In genomic region chr10:14311962-14312361, GRCm38 (mm10) we compare ENCODE assay signal across 23 mouse cellular contexts.
DNase-seq lines count a peak whose midpoint lies in the region; ATAC-seq and TF ChIP-seq lines count a peak whose summit lies in the region.
"Had no signal": no experiment of that assay in that cellular context is flagged by ENCODE, and none has a peak within 500 bp of the region (broad histone marks: within the 10 kb centered on the region; RNA-seq: fewer than 3 reads in every experiment).

No protein-coding gene starts in this region.

- no peak overlapping the region for H3ac ChIP-seq in C2C12 (ENCODE audit: control insufficient read depth, insufficient read length, low read depth)
- H3ac ChIP-seq in myocyte (ENCODE audit: control insufficient read depth, insufficient read length) = no peak overlapping the region

- H3K9me3 ChIP-seq in forebrain, embryonic 14.5 days (replicated peaks; ENCODE audit: control insufficient read depth, low read length) = no peaks in the 10 kb centered on the region
- H3K9me3 ChIP-seq in heart, embryonic 10.5 days = no peaks in the 10 kb centered on the region
- H3K9me3 ChIP-seq: G1E had no signal

- no peak for TF ChIP-seq CTCF in C2C12 (IDR thresholded peaks at IDR 0.05; ENCODE audit: control insufficient read depth, insufficient read depth, insufficient read length)

- no peaks in the 10 kb centered on the region for H3K27me3 ChIP-seq in C2C12 (ENCODE audit: control insufficient read depth, insufficient read depth, insufficient read length)
- no peaks in the 10 kb centered on the region for H3K27me3 ChIP-seq in myocyte (ENCODE audit: control insufficient read depth, insufficient read depth, insufficient read length)
- H3K27me3 ChIP-seq in forebrain, embryonic 14.5 days (replicated peaks; ENCODE audit: control insufficient read depth, insufficient read depth, low read length) = no peaks in the 10 kb centered on the region
- no peaks in the 10 kb centered on the region for H3K27me3 ChIP-seq in heart, embryonic 10.5 days (ENCODE audit: insufficient read depth, poor library complexity, severe bottlenecking)
- H3K27me3 ChIP-seq: CH12.LX had no signal

- H3K36me3 ChIP-seq in C2C12 (ENCODE audit: control insufficient read depth, insufficient read depth) = no peaks in the 10 kb centered on the region
- H3K36me3 ChIP-seq in myocyte (ENCODE audit: control insufficient read depth, insufficient read depth) = no peaks in the 10 kb centered on the region
- no peaks in the 10 kb centered on the region for H3K36me3 ChIP-seq in forebrain, embryonic 14.5 days (ENCODE audit: control insufficient read depth, insufficient read depth, low read length)
- no peaks in the 10 kb centered on the region for H3K36me3 ChIP-seq in heart, embryonic 10.5 days
- H3K36me3 ChIP-seq: G1E had no signal

- DNase-seq in 3T3-L1 (ENCODE audit: low read depth, low spot score) = peak; percentile 15
- DNase-seq in forebrain, embryonic 14.5 days (ENCODE audit: low spot score) = no peak
- DNase-seq in heart, embryonic 10.5 days (ENCODE audit: low spot score) = no peak
- no peak for DNase-seq in right cerebral cortex, adult 2 months (ENCODE audit: low spot score in 2 of 2)
- DNase-seq: adrenal gland, adult 2 months; adrenal gland, adult 8-10 months; adrenal gland, postnatal 10 days; adrenal gland, postnatal 14 days; adrenal gland, postnatal 25 days; adrenal gland, postnatal 36 days; B cell, adult 2 months; cerebellum, adult 11 months; cerebellum, adult 11-12 months; cerebellum, adult 18-20 months; cerebellum, adult 2 months; cerebellum, adult 8-10 months had no signal

- no peak overlapping the region for H3K4me3 ChIP-seq in C2C12 (ENCODE audit: insufficient read depth, poor library complexity, severe bottlenecking)
- H3K4me3 ChIP-seq in myocyte = no peak overlapping the region
- no peak overlapping the region for H3K4me3 ChIP-seq in forebrain, embryonic 14.5 days (ENCODE audit: low read depth, low read length)
- H3K4me3 ChIP-seq in heart, embryonic 10.5 days = no peak overlapping the region

- TF ChIP-seq POLR2A in myocyte (IDR thresholded peaks at IDR 0.05; ENCODE audit: insufficient read length, low read depth) = no peak

- H3K79me2 ChIP-seq in C2C12 (ENCODE audit: control insufficient read depth, insufficient read depth) (no peaks in the 10 kb centered on the region), myocyte (ENCODE audit: control insufficient read depth, insufficient read depth) (no peaks in the 10 kb centered on the region)

- no peak for ATAC-seq in forebrain, embryonic 14.5 days
- ATAC-seq: activated CD4-positive, CD25-positive, alpha-beta regulatory T cell, adult 4 months; CD4-positive, CD25-positive, alpha-beta regulatory T cell, adult 4 months; Patski had no signal

- no peak overlapping the region for H3K27ac ChIP-seq in forebrain, embryonic 14.5 days (ENCODE audit: low read depth, low read length)
- no peak overlapping the region for H3K27ac ChIP-seq in heart, embryonic 10.5 days

- H3K9ac ChIP-seq in forebrain, embryonic 14.5 days (ENCODE audit: low read length) = no peak overlapping the region

- WGBS in forebrain, embryonic 14.5 days = 83% methylated on average over 3 of the region's 3 CpGs
- WGBS in heart, embryonic 10.5 days = 72% methylated on average over 3 of the region's 3 CpGs

- H3K4me2 ChIP-seq in myocyte (ENCODE audit: low read depth) = no peak overlapping the region
- H3K4me2 ChIP-seq in forebrain, embryonic 14.5 days (ENCODE audit: low read length) = no peak overlapping the region

- H3K79me3 ChIP-seq in C2C12 (ENCODE audit: low read depth) = no peaks in the 10 kb centered on the region

- no peaks in the 10 kb centered on the region for H3K4me1 ChIP-seq in forebrain, embryonic 14.5 days (ENCODE audit: control insufficient read depth, insufficient read depth, low read length)
- no peaks in the 10 kb centered on the region for H3K4me1 ChIP-seq in heart, embryonic 10.5 days

TF ChIP-seq in C2C12, 6 proteins besides CTCF, POLR2A, EP300 and RAD21:
- TF ChIP-seq CEBPB (IDR thresholded peaks at IDR 0.05; ENCODE audit: low read depth) (peak; percentile 70), MYOG (IDR thresholded peaks at IDR 0.05; ENCODE audit: control insufficient read depth, extremely low read depth, insufficient read length) (no peak), MAX (IDR thresholded peaks at IDR 0.05) (peak; percentile 50), FOSL1 (IDR thresholded peaks at IDR 0.05; ENCODE audit: insufficient read depth, low read length, poor library complexity, severe bottlenecking) (no peak), MYOD1 (IDR thresholded peaks at IDR 0.05; ENCODE audit: control insufficient read depth, insufficient read length, low read depth) (peak; percentile 93), USF1 (IDR thresholded peaks at IDR 0.05; ENCODE audit: low read depth) (no peak)

TF ChIP-seq in myocyte, 11 proteins besides CTCF, POLR2A, EP300 and RAD21:
- no peak for TF ChIP-seq POLR2AphosphoS2 (IDR thresholded peaks at IDR 0.05; ENCODE audit: insufficient read length, low read depth)
- TF ChIP-seq MAX (IDR thresholded peaks at IDR 0.05; ENCODE audit: low read depth) = no peak
- TF ChIP-seq MYOD1 (IDR thresholded peaks at IDR 0.05; ENCODE audit: control insufficient read depth in 1 of 3, insufficient read length in 2 of 3, low read depth in 2 of 3) = peak in 2 of 3 experiments; percentile 73 to 81
- TF ChIP-seq MYOG (IDR thresholded peaks at IDR 0.05; ENCODE audit: control insufficient read depth in 1 of 3, insufficient read depth in 1 of 3, insufficient read length in 2 of 3, low read depth in 2 of 3) = peak in 2 of 3 experiments; percentile 62 to 65
- TF ChIP-seq REST (IDR thresholded peaks at IDR 0.05; ENCODE audit: insufficient read depth, insufficient read length) = no peak
- no peak for TF ChIP-seq E2F4 (IDR thresholded peaks at IDR 0.05; ENCODE audit: insufficient read depth)
- TF ChIP-seq TCF3 (IDR thresholded peaks at IDR 0.05; ENCODE audit: insufficient read length, low read depth) = peak; percentile 47
- 0 out of 2 replicates have a peak, but pooled peaks have one; percentile 3 for TF ChIP-seq CEBPB (IDR thresholded peaks at IDR 0.05; ENCODE audit: insufficient read depth, poor library complexity, severe bottlenecking)
- no peak for TF ChIP-seq SRF (IDR thresholded peaks at IDR 0.05; ENCODE audit: control insufficient read depth, insufficient read length, low read depth)
- TF ChIP-seq USF1 (IDR thresholded peaks at IDR 0.05; ENCODE audit: low read depth) = no peak
- peak; percentile 12 for TF ChIP-seq TCF12 (IDR thresholded peaks at IDR 0.05; ENCODE audit: insufficient read depth, poor library complexity, severe bottlenecking)
